In genomic region chr4:129124652-129125146, GRCm38 (mm10) we compare ENCODE assay signal across 12 mouse cellular contexts. TPM values are rescaled to one million over a fixed set of nuclear protein-coding genes. Genes with fewer than 3 reads are reported as not detected.
DNase-seq lines count a peak whose midpoint lies in the region; ATAC-seq and TF ChIP-seq lines count a peak whose summit lies in the region.
"Had no signal": no experiment of that assay in that cellular context is flagged by ENCODE, and none has a peak within 500 bp of the region (broad histone marks: within the 10 kb centered on the region; RNA-seq: fewer than 3 reads in every experiment).

No protein-coding gene starts in this region.

- peaks cover 15% of the 10 kb centered on the region for H3K4me1 ChIP-seq in cerebellum, adult 2 months (ENCODE audit: control insufficient read depth, insufficient read depth, low read length)

- intact Hi-C loops in left cerebral cortex, postnatal 10 days (cut with DNase I), result no loop called here

- no peak for TF ChIP-seq POLR2A in cerebellum, adult 2 months (IDR thresholded peaks at IDR 0.05; ENCODE audit: borderline replicate concordance, insufficient read depth, low read length)

- no peak overlapping the region for H3K27ac ChIP-seq in cerebellum, adult 2 months (ENCODE audit: insufficient read depth, low read length)
- H3K27ac ChIP-seq: liver, embryonic 15.5 days had no signal

- no peak for ATAC-seq in inflammation-experienced regulatory T-cells, adult 6 months

- DNase-seq in cerebellum, postnatal 14 days, result peak; percentile 69 to 74
- no peak for DNase-seq in cerebellum, adult 2 months
- peak; percentile 70 for DNase-seq in right cerebral cortex, adult 18-20 months
- DNase-seq in right cerebral cortex, postnatal 25 days, result no peak
- DNase-seq in left cerebral cortex, postnatal 10 days (ENCODE audit: extremely low spot score in 1 of 2, low spot score in 2 of 2), result peak; percentile 68 to 86
- peak; percentile 92 for DNase-seq in retina, postnatal 1 day
- DNase-seq in cerebellum, adult 18-20 months, result no peak

- H3K27me3 ChIP-seq in cerebellum, adult 2 months (ENCODE audit: control insufficient read depth, insufficient read depth, low read length), result no peaks in the 10 kb centered on the region

- WGBS in cerebellum, adult 2 months, result 7% methylated on average over 13 of the region's 13 CpGs

- no peak for TF ChIP-seq CTCF in cerebellum, adult 2 months (IDR thresholded peaks at IDR 0.05; ENCODE audit: borderline replicate concordance, insufficient read depth, low read depth, low read length)

- H3K4me3 ChIP-seq in cerebellum, adult 2 months (replicated peaks; ENCODE audit: insufficient read depth, low read depth, low read length), result no peak overlapping the region
- H3K4me3 ChIP-seq: liver, embryonic 15.5 days had no signal

RNA-seq across cellular contexts. Expression of gene Hpca, which starts 2.9 kb away (rescaled TPM):
- 148 and 176 TPM in 2 replicates for polyA plus RNA-seq in cerebellum, adult 2 months (2012; rRNA removed)
- 100 to 1,000 TPM; 441 to 451 TPM for total RNA-seq in left cerebral cortex, postnatal 10 days (2021)
- polyA plus RNA-seq in inflammation-experienced regulatory T-cells, adult 6 months (2017; shearing (Covaris generic)), result not detected
- polyA plus RNA-seq: C2C12 had no signal

RNA-seq across cellular contexts. Expression of gene Fndc5, which starts 12.1 kb away (rescaled TPM):
- 192 TPM in 2 replicates for polyA plus RNA-seq in cerebellum, adult 2 months (2012; rRNA removed)
- total RNA-seq in left cerebral cortex, postnatal 10 days (2021), result 10 to 100 TPM; 41.8 to 44.6 TPM
- polyA plus RNA-seq in inflammation-experienced regulatory T-cells, adult 6 months (2017; shearing (Covaris generic)), result under 1 TPM; 0.28 to 0.50 (median 0.40) TPM

RNA-seq across cellular contexts. Expression of gene Tmem54, which starts 19.4 kb away (rescaled TPM):
- 0.16 TPM in 2 replicates for polyA plus RNA-seq in cerebellum, adult 2 months (2012; rRNA removed)
- total RNA-seq in left cerebral cortex, postnatal 10 days (2021), result not detected
- not detected for polyA plus RNA-seq in inflammation-experienced regulatory T-cells, adult 6 months (2017; shearing (Covaris generic))
- total RNA-seq: adrenal gland, postnatal 36 days had no signal
- polyA plus RNA-seq: frontal cortex, adult 2 months had no signal

Comparison
In these comparisons a context has a peak if more than half of its experiments do, and no peak if none do; other contexts are left out.
1. DNase-seq: peak in cerebellum, postnatal 14 days (2 of 2), right cerebral cortex, adult 18-20 months (single experiment), left cerebral cortex, postnatal 10 days (2 of 2) and retina, postnatal 1 day (single experiment); none in cerebellum, adult 2 months (0 of 2), right cerebral cortex, postnatal 25 days (single experiment) and cerebellum, adult 18-20 months (0 of 2).
2. RNA of gene Hpca, which starts 2.9 kb away (polyA plus RNA-seq): 148 to 176 TPM in cerebellum, adult 2 months; not detected in inflammation-experienced regulatory T-cells, adult 6 months; every median in the first group is over 100 times any median in the second.
3. RNA of gene Fndc5, which starts 12.1 kb away (polyA plus RNA-seq): 192 TPM in cerebellum, adult 2 months; 0.28 to 0.50 TPM in inflammation-experienced regulatory T-cells, adult 6 months; every median in the first group is over 100 times any median in the second.